Comparison of ENCODE assay signal across 9 mouse cellular contexts in genomic region chr11:117408442-117409031, GRCm38 (mm10).
A peak's percentile ranks its signal among the peaks of the same experiment; 100 is the strongest.
DNase-seq lines count a peak whose midpoint lies in the region; ATAC-seq and TF ChIP-seq lines count a peak whose summit lies in the region.
"Had no signal": no experiment of that assay in that cellular context is flagged by ENCODE, and none has a peak within 500 bp of the region (broad histone marks: within the 10 kb centered on the region; RNA-seq: fewer than 3 reads in every experiment).

No protein-coding gene starts in this region.

- peaks cover 87% of the 10 kb centered on the region for H3K27me3 ChIP-seq in heart, embryonic 10.5 days (ENCODE audit: insufficient read depth, poor library complexity, severe bottlenecking)
- H3K27me3 ChIP-seq in hindbrain, embryonic 12.5 days, result peaks cover 16% of the 10 kb centered on the region
- peaks cover 30% of the 10 kb centered on the region for H3K27me3 ChIP-seq in liver, embryonic 14.5 days (ENCODE audit: control insufficient read depth, insufficient read depth, low read length)

- no peak for TF ChIP-seq EP300 in liver, embryonic 14.5 days (IDR thresholded peaks at IDR 0.05; ENCODE audit: low read depth)

- H3K4me3 ChIP-seq in heart, embryonic 10.5 days, result peak overlapping the region; percentile 56
- peak overlapping the region; percentile 28 for H3K4me3 ChIP-seq in hindbrain, embryonic 12.5 days
- H3K4me3 ChIP-seq in liver, embryonic 14.5 days (ENCODE audit: insufficient read depth in 1 of 2, low read depth in 2 of 2, low read length in 2 of 2), result no peak overlapping the region

- peak overlapping the region; percentile 56 for H3K4me2 ChIP-seq in hindbrain, embryonic 12.5 days (replicated peaks)
- H3K4me2 ChIP-seq in liver, embryonic 14.5 days (ENCODE audit: low read depth), result peak overlapping the region; percentile 31; the same call in 1 of the 2 replicates

- no peak for TF ChIP-seq CTCF in liver, embryonic 14.5 days (IDR thresholded peaks at IDR 0.05; ENCODE audit: low read depth)

- H3K36me3 ChIP-seq in heart, embryonic 10.5 days, result no peaks in the 10 kb centered on the region
- no peaks in the 10 kb centered on the region for H3K36me3 ChIP-seq in hindbrain, embryonic 12.5 days
- H3K36me3 ChIP-seq in liver, embryonic 14.5 days (replicated peaks; ENCODE audit: control insufficient read depth, insufficient read depth, low read depth), result no peaks in the 10 kb centered on the region

- peak overlapping the region; percentile 56 for H3K9ac ChIP-seq in hindbrain, embryonic 12.5 days
- H3K9ac ChIP-seq in liver, embryonic 14.5 days (replicated peaks), result no peak overlapping the region

- no peak for DNase-seq in heart, embryonic 10.5 days (ENCODE audit: low spot score)
- no peak for DNase-seq in heart, adult 18-20 months
- DNase-seq in MN1 (ENCODE audit: low spot score), result peak; percentile 18
- no peak for DNase-seq in liver, embryonic 14.5 days (ENCODE audit: low read depth in 3 of 3, low spot score in 3 of 3)
- DNase-seq in adrenal gland, postnatal 10 days, result no peak
- DNase-seq in spleen, postnatal 14 days (ENCODE audit: low spot score in 2 of 2), result no peak
- DNase-seq in layer of hippocampus, adult 8-10 months (ENCODE audit: low spot score in 2 of 2), result no peak

- 4% methylated on average over 16 of the region's 16 CpGs for WGBS in heart, embryonic 10.5 days
- WGBS in hindbrain, embryonic 12.5 days, result 4% methylated on average over 16 of the region's 16 CpGs
- 6% methylated on average over 16 of the region's 16 CpGs for WGBS in liver, embryonic 14.5 days (ENCODE audit: insufficient replicate concordance)

- no peaks in the 10 kb centered on the region for H3K9me3 ChIP-seq in heart, embryonic 10.5 days
- H3K9me3 ChIP-seq in hindbrain, embryonic 12.5 days (replicated peaks), result no peaks in the 10 kb centered on the region
- no peaks in the 10 kb centered on the region for H3K9me3 ChIP-seq in liver, embryonic 14.5 days (ENCODE audit: control insufficient read depth, low read length)

- peaks cover 28% of the 10 kb centered on the region for H3K4me1 ChIP-seq in heart, embryonic 10.5 days
- peaks cover 64% of the 10 kb centered on the region for H3K4me1 ChIP-seq in hindbrain, embryonic 12.5 days
- peaks cover 2 to 8% of the 10 kb centered on the region in 2 experiments; a peak in 1 of 4 replicates for H3K4me1 ChIP-seq in liver, embryonic 14.5 days (replicated peaks; ENCODE audit: control insufficient read depth in 2 of 2, insufficient read depth in 2 of 2, low read length in 1 of 2)

- peak overlapping the region; percentile 42 for H3K27ac ChIP-seq in heart, embryonic 10.5 days
- peak overlapping the region; percentile 95 for H3K27ac ChIP-seq in hindbrain, embryonic 12.5 days
- H3K27ac ChIP-seq in liver, embryonic 14.5 days, result no peak overlapping the region
- H3K27ac ChIP-seq: macrophage had no signal

- peak; percentile 20 for ATAC-seq in hindbrain, embryonic 12.5 days (ENCODE audit: low FRiP score)
- ATAC-seq in liver, embryonic 14.5 days (ENCODE audit: insufficient read depth), result no peak

Comparison
In these comparisons a context has a peak if more than half of its experiments do, and no peak if none do; other contexts are left out.
1. H3K4me3 ChIP-seq: peak in heart, embryonic 10.5 days (single experiment) and hindbrain, embryonic 12.5 days (single experiment); none in liver, embryonic 14.5 days (0 of 2).